Mouse (Mus musculus): ENCODE data around the gene Hnf1b. TPM values are rescaled to one million over a fixed set of nuclear protein-coding genes. Genes with fewer than 3 reads are reported as not detected.

Hnf1b gene
- polyA plus RNA-seq (2012; rRNA removed) = 26.8 and 42.5 TPM in 2 replicates

DNA sequence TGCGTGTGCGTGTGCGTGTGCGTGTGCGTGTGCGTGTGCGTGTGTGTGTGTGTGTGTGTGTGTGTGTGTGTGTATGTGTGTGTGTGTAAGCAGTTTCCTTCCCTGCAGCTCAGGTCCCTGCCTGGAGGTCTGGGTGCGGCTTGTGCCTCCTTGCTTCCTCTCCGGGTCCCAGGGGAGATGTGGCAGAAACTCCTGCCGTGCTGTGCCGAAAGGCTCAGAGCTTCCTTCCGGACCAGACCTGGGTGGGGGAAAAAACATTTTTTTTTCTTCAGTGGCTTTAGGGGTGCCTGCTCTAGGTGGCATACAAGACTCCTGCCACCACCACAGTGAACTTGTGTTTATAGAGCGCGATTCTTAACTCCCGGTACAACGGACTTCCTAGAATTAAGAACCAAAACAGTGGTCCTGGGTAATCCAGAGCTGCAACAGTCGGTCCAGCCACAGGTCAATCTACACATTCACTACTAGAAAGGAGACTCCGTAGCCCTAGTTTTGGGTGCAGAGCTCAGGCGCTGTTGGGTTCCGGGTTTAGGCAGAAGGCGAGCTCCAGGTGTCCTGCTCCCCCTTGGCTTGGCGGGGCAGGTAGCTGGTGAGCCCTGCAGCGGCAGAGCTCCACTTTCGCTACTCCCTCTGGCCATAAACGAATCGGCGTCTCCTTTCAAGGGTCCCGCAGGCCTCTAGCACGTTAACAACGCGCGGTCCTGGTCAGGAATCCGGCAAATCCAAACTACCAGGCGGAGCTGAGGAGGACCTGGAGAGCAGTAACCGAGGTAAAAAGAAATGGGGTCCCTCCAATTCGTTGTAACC, at the start of gene Hnf1b:
TSS of gene Hnf1b (plus strand) at position 535 of the 807 bp plus-strand sequence.
- DNase-seq (ENCODE audit: low read depth) = no peak

DNA sequence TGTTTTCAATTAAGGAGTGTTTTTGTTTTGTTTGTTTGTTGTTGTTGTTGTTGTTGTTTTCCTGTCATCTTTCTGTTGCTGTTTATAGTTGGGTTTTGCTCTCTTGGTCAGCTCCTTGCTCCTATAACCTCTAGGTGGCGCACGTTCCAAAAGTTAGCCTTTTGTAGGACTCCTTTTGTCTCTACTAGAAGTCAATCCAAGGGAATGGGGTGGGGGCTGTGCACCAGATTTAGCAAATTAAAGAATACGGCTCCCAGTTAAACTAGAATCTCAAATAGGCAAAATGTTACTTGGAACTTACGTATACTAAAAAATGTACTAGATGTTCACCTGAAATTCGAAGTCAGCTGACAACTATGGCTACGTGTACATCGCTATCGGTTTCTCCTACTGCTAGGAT, 47.7 kb upstream of the Hnf1b start:
- DNase-seq (ENCODE audit: low read depth) = no peak

DNA sequence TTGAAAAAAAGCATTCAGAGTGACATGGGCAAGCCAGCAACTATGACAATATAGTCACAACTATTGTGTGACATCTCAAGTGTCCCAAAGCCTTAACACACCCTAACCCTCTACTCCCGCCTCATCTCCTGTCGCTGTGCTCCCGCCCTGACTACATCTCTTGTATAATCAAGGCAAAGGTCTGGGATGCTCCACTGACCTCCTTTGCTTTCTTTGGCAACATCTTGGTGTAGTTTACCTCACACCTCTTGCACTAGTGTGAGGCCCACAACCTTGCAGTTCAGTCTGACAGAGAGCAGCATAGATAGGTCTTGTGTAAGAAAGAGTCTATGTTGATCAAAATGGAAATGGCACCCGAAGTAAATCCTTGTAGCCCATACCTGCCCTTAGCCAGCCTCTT, 47.3 kb upstream of the Hnf1b start:
- no peak for DNase-seq (ENCODE audit: low read depth)

DNA sequence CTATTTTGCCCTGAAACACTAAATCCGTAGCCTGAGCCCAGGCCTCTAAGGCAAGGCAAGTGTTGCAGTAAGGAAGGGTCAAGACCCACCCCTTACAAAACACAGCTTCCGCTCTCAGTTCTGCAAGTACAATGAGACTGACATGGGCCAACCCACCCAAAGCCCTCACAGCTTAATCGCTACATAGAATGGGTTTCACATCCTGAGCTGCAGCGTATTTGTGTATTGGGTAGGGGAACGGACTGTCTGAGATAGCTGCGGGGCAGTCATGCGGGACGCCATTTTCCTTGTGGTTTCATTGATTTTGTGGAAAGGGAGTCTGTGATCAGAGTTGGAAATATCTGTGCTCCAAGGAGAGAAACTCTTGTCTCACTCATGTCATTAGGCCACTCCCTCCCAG, 39.4 kb upstream of the Hnf1b start:
- no peak for DNase-seq (ENCODE audit: low read depth)

DNA sequence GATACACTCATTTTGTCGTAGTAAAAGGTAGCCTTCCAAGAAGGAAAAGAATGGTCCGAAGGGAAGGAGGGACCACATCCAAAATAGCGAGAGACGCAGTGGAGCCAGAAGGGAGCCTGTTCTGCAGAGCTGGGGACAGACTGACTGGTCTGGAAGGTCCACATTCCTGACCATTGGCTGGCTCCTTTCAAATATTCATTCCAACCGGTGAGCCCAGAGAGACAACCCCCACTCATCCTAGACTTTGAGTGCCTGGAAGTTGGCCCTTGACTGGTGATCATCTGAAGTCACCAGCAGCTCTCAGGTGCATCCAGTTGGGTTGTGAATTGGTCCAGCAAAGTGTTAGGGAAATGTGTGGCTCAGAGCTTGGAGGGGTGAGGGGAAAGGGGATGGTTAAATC, 34.7 kb upstream of the Hnf1b start:
- DNase-seq (ENCODE audit: low read depth) = no peak

DNA sequence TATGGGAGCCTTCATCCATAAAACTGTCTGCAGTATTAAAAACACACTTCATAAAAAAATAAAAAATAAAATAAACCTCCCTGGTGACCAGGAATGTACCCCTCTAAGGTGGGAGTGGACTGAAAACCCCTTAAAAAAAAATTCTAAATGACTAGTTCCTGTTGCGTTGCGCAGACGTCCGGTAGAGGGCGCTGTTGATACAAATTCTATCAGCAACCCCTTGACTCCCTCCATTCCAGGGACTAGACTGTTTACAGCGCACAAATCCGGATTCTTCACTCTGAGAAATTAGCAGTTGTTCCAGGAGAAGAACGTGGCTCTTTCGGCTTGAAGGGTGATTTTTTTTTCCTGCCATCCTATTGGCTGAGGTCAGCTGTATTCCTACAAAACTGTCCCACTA, 34.2 kb upstream of the Hnf1b start:
- no peak for DNase-seq (ENCODE audit: low read depth)

DNA sequence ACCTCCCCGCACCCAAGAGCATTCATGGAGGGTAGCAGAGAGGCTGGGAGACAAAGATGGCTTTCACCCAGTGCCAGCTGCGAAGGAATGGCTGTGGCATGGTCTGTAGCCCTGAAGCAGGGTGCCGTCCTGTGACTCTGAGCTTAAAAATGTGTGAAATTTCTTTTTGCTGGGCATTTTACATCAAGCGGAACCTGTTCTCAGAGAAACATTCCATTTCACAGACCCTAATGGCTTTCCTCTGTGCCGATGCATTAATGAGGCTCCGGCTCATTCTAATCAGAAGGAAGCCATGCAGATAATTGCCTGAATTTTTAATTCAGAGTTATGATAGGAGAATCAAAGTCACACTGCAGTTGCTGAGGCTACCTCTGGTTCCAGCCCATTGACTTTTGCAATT, 32.8 kb upstream of the Hnf1b start:
- DNase-seq (ENCODE audit: low read depth) = no peak

DNA sequence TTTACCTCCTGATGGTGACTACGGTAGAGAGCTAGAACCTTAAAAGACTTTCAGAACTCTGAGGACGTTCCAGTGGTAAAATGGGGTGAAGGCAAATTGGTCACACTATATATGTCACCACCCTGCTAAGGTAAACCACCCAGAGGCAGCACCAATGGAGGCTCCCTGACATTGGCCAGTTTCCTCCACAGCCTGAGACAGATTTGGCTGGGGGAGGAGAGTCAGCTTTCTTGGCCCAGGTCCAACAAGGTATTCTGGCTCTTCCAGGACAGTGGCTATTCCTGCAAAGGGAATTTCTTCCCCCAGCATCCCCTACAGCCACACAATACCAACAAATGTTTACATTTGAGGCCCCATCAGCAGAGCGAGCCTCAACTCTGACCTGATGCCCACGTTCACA, 31.9 kb upstream of the Hnf1b start:
- DNase-seq (ENCODE audit: low read depth) = no peak

DNA sequence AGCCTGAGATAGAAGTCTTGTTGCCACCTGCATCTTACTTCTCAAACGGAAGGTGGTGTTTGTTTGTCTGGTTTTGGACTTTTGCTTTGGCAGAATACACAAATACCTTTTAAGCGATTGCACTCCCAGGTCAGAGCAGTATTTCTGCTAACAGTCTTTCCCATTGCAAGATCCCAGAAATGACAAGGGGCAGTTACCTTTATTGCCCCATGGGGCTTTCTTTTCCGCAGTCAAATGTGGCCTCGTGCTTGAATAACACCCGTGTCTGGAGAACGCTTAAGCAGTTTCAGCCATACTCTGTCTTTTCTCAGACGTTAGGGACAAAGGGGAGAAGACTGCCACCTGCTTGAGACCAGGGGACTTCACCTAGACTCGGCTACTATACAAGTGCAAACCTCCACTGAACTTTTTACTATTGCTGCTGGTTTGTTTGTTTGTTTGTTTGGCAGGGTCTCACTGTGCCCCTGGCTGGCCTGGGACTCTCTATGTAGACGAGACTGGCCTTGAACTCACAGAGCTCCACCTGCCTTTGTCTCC, 31.2 kb upstream of the Hnf1b start:
- no peak for DNase-seq (ENCODE audit: low read depth)

DNA sequence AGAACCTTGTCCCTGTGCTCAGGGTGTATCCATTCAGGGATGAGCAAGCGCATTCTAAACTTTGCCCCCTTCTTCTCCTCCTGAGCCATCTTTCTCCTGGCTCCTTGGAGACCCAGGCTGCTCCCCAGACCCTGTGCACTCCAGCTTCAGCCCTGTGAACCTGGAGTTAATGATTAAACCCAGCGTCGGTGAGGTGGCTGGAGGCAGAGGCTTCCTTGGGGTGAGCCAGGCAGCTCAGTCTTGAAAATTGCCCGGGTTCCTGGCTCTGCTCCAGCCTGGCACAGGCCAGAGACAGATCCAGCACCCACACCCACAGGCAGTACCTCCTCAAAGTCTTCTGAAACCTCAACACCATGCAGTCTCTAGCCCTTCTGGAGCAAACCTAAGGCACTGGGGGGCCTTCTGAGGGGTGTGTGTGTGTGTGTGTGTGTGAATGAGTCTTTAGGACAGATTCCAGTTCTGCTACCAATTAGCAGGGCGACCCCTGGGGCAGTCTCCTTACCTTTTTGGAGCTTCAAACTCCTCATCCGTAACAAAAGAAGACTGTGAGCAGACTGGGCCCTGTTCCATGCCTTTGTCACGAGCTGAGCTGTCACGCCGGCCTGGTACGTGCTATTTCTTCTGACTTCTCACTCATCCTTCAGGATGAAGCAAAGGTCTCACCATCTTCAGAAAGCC, 29.9 kb upstream of the Hnf1b start:
- no peak for DNase-seq (ENCODE audit: low read depth)

DNA sequence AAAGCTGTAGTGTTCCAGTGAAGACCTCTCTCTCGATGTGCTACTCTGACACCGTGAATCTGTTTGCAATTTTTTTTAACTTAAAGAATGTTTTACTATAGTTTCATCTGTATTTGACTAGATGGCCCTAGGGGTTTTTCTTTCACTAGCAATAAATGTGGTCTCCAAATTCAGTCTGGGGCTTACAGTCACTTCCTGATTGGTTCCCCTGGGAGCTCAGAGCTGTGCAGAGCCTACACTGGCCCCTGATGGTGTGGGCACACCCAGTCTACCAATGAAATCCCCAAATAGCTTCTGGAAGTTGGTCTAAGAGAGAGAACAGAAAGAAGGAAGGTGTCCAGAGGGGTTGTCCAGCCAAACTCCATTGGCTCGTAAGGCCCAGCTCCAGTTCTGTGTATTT, 23.7 kb upstream of the Hnf1b start:
- DNase-seq (ENCODE audit: low read depth) = no peak

DNA sequence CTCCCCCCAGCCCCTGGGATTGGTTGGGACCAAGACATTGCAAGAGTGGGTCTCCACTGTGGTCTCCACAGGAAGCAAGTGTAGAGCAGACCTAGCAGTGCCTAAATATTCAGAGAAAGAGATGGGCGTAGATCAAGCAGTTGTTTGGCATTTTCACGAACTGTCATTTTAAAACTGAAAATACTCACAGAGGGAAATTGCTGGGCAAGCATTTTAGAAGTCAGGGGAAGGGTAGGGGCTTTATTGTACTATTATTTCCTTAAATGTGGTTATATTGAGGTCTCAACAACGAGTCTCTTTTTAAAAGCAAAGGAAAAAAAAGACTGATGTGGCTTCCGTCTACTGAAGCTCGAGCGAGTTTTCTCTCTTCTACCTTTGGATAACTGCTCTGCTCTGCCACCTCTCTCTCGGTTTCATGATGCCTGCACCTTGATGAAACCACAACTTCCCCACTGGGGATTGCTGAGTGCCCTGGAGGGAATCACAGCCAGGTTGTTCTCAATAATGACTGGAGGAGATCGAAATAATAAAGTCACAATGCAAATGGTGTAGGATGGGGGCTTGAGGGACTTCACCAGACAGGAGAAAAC, 21.2 kb upstream of the Hnf1b start:
- DNase-seq (ENCODE audit: low read depth) = no peak

DNA sequence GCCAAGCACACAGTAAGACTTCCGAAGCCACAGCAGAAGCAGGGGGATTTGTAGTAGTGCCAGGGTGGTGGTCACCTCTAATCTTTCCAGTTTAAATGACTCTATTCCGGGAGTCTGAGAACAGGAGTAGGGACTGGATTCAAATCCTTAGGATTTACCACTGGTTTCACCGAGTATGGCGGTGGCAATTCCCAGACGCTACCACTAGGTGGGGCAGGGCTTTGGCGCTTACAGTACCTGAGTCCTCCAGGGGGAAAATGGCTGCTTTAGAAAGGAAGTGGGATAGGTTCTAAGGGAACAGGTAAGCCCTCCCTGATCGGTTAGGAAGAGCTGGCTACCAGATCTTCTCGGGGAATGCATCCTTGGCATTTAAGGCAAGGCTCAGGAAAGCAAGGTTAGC, 17.5 kb upstream of the Hnf1b start:
- no peak for DNase-seq (ENCODE audit: low read depth)

DNA sequence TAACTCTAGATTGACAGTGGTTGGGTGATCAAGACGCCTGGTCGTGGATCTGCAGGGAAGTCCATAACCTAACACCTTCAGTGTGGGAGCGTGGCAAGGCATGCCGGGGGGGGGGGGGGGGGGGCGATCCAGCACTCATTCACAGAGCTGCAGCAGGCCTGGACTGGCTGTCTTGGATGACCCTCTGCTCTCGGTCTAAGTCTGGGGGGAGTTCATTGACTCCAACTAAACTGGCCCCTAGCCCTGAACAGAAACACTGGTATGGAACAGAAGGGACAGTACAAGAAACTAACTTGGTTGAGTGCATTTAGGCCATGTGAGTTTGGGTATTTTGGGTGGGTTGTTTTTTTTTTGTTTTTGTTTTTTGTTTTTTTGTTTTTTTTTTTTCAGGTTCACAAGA, 16.3 kb upstream of the Hnf1b start:
- DNase-seq (ENCODE audit: low read depth) = no peak

DNA sequence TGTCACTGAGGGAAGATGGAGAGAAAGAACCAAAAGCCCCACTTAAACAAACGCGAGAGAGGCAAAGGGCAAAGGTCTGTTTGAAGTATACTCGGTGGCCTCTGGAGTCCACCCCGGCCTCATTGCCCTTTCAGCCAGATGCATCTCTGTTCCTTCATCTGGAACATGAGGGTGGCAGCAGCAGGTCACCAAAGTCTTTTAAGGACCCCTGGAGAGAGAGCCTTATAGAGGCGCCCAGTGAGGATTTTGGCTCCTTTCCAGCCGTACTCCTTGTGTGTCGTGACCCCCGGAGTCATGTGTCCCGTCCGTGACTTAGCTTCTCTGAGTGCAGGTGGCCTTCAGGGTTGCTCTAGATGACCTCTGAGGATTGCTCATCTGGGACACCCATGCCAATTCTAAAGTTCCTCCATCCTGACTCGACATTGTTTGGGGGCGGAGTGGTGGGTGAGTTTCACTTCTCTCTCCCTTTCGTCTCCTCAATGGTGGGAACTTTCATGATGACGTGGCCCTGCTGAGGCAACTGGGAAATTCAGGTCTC, 15.8 kb upstream of the Hnf1b start:
- DNase-seq (ENCODE audit: low read depth) = no peak

DNA sequence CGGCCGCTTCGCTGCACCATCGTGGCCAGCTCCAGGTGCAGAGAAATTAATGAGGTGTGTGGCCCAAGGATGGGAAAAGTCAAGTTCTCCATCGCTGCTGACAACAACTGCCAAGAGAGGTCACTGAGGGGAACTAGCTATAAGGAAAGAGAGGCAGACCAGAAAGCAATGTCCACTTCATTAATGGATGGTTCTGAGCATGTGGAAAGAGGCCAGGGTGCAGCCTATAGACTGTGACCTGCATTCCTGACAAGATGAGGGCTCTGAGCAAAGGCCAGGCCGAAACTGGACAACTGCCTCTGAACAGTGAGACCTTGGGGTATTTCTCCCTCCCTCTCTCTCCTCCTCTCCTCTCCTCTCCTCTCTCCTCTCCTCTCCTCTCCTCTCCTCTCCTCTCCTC, 10.4 kb upstream of the Hnf1b start:
- DNase-seq (ENCODE audit: low read depth) = no peak

DNA sequence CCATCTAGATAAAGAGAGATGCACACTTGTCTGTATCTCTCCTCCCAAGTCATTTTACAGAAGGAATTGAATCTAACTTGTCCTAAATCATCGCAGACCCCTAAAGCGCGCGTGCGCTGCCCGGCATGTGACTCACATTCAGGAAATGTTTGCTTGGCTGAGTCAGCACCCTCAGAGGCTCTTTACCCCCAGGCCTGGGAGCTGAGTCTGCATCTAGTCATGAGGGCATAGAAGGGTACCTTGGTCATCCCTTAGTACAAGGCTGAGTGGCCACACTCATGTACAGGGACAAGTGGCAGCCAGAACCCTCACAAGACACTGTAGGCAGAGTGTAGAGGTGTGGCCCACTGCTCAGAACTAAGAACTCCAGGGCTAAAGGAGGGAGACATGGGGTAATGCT, 6.3 kb upstream of the Hnf1b start:
- DNase-seq (ENCODE audit: low read depth) = no peak

DNA sequence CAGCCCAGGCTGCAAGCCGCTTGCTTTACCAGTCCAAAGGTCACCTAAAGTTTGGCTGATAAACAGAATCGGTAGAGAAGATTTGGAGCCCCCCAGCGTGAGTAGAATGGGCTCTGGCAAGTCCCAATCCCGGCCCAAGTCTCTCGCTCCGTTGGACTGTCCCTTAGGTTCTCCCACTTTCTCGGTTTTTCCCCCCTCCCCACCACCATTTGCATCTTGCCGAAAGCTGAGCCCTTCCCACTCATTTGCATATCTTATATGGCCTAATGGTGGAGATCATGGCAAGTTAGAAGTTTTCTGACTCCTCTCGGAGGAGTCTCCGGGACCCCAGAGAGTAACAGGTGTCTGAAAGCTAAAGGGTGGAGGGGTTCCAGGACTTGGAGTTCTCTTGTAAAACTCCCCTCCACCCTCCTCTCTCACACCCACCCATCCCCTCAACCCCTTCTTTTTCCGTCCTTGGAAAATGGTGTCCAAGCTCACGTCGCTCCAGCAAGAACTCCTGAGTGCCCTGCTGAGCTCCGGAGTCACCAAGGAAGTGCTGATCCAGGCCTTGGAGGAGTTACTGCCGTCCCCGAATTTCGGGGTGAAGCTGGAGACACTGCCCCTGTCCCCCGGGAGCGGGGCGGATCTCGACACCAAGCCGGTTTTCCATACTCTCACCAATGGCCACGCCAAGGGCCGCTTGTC, 866 bp downstream of the Hnf1b start:
- no peak for DNase-seq (ENCODE audit: low read depth)

DNA sequence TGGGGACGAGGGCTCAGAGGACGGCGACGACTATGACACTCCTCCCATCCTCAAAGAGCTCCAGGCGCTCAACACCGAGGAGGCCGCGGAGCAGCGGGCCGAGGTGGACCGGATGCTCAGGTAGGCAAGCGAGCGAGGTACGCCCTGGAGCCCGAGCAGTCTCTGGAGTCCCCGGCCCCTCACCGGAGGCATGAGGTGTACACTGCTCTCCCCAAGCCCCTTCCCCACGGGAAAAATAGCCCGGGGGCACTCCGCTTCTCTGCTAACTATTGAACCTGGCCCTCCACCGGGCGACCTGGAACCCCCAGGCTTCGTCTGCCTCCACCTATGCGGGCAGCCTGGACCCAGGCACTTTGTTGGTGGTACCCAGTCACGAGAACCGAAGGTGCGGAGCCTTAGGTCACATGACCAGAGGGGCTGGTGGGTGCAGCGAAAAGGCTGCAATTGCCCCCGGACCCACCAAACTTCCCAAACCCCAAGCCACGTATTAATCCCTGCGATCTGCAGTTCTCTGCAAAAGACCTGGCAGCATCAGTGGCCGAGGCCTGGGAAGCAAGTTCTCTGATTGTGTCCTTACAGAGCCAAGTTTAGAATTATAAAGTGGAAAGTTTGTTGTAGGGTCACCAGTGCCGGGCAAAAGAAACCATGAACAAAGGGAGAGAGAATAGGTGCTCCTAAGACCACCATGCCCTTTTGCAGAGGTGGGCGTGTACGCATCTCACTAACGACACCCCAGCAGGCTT, 1.6 kb downstream of the Hnf1b start:
- no peak for DNase-seq (ENCODE audit: low read depth)

DNA sequence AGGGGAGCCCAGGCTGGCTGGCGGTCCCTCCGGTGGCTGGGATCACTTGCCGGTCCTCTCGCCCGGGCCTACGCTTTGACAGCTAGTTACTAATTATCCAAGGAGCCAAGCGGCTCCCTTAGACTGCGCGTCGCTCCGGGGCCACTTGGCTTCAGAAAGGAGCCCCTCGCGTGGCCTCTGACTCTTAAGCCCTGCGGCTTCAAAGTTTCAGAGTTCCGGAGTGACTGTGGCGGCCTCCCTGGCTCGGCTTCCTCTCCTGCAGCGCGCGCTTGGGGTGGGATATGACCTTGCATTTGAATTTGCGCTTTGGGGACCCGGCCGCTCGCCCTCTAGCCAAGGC, 2.1 kb downstream of the Hnf1b start:
- DNase-seq (ENCODE audit: low read depth) = no peak

DNA sequence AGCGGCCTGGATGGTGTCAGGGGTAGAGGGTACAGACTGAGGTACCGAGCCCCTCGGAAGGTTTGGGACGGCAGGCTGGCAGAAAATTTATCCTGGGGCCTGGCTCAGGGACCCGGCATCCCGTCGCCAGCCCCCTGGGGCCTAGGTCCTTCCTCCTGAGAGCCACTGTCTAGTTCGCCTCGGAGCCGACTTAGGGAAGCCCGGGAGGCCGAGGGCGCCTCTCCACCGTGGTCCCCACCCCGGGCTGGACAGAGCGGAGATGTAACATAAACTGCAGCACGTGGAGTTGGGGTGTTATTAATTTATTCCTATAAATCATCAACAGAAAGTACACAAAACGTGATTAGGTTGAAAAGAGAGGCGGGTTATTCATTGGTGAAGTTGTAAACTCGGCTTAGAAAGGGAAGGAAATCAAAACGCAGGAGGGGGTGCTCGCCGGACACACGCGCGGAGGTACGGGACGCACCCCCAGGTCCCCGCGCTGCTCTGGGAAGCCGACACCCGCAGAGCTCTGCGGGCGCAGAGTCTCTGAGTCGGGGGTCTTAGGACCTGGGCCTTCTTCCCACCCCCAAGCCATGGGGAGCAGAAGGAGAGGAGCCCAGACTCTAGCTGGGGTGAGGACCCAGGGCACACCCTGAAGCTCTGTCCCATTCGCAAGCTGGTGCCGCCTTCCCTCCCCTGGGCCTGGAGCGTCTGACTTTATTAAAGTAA, 2.8 kb downstream of the Hnf1b start:
- no peak for DNase-seq (ENCODE audit: low read depth)
